Mouse (Mus musculus) CD4-positive, CD25-positive, alpha-beta regulatory T cell, adult 4 months (primary cell): ENCODE data around the gene Svs3b. TPM values are rescaled to one million over a fixed set of nuclear protein-coding genes. Genes with fewer than 3 reads are reported as not detected.
"Not testable (repeated sequence)": the region's sequence is repeated elsewhere in the genome, so short reads cannot be mapped to it uniquely, and the experiment has no call there.

Experiments
- ATAC-seq: one replicate; pipeline ENCODE4 v1.8.0; 2017
- polyA plus RNA-seq, 2 experiments: library from polyadenylated mRNA; unstranded; fragments of 100-300 nt; shearing (Covaris generic); gene quantifications; one replicate each; pipeline ENCODE4 v1.2.1; 2017

Gene Svs3b
- polyA plus RNA-seq: not detected

GRCm38 (mm10) chr2:164256540-164256939 lies at the start of gene Svs3b:
Gene Svs3b, minus strand, starts transcription at chr2:164256640.
- not testable (repeated sequence) for ATAC-seq

GRCm38 (mm10) chr2:164288968-164289367 lies 32.5 kb upstream of the Svs3b start, which contains the start of gene Svs3a:
Gene Svs3a, plus strand, starts transcription at chr2:164289268.
- ATAC-seq: not testable (repeated sequence)

GRCm38 (mm10) chr2:164278359-164278758 lies 21.9 kb upstream of the Svs3b start, which contains the start of gene Svs4:
Gene Svs4, minus strand, starts transcription at chr2:164278459.
- ATAC-seq: no peak

GRCm38 (mm10) chr2:164238366-164238765 lies 18.1 kb downstream of the Svs3b start, which contains the start of gene Svs2:
Gene Svs2, minus strand, starts transcription at chr2:164238466.
- no peak for ATAC-seq

GRCm38 (mm10) chr2:164232671-164233070 lies 23.8 kb downstream of the Svs3b start:
- ATAC-seq: no peak

GRCm38 (mm10) chr2:164228361-164229070 lies 27.9 kb downstream of the Svs3b start:
- no peak for ATAC-seq

GRCm38 (mm10) chr2:164221522-164221921 lies 34.9 kb downstream of the Svs3b start, which contains the start of gene Wfdc15b:
Gene Wfdc15b, minus strand, starts transcription at chr2:164221660.
- ATAC-seq: no peak

- no peak for ATAC-seq
Observed at GRCm38 (mm10) chr2:164219295-164219694, 37.1 kb downstream of the Svs3b start.

GRCm38 (mm10) chr2:164212711-164213110 lies 43.7 kb downstream of the Svs3b start:
- no peak for ATAC-seq

GRCm38 (mm10) chr2:164210892-164211291 lies 45.5 kb downstream of the Svs3b start:
- ATAC-seq: peak; percentile 81

- no peak for ATAC-seq
Observed at GRCm38 (mm10) chr2:164206676-164207075, 49.8 kb downstream of the Svs3b start.

GRCm38 (mm10) chr2:164206011-164206410 lies 50.4 kb downstream of the Svs3b start:
- not testable (repeated sequence) for ATAC-seq

Other genes starting within 250 kb of the Svs3b start
- 1 to 10 TPM in 1 of 2 experiments, not detected in 1; 4.4 TPM for gene Pabpc1l, start 231.2 kb downstream of the Svs3b start, polyA plus RNA-seq
- gene Stk4, start 186.3 kb downstream of the Svs3b start, polyA plus RNA-seq: 100 to 1,000 TPM; 158 to 175 TPM
- gene Tomm34, start 185.5 kb downstream of the Svs3b start, polyA plus RNA-seq: 100 to 1,000 TPM; 132 to 139 TPM
- under 1 TPM in 1 of 2 experiments, not detected in 1; 0.22 TPM for gene Kcns1, start 85.5 kb downstream of the Svs3b start, polyA plus RNA-seq
- not detected for gene Wfdc5, start 73.9 kb downstream of the Svs3b start, polyA plus RNA-seq
- not detected for gene Wfdc12, start 66.0 kb downstream of the Svs3b start, polyA plus RNA-seq
- gene Wfdc15a, start 56.5 kb downstream of the Svs3b start, polyA plus RNA-seq: not detected
- gene Wfdc15b, start 35.0 kb downstream of the Svs3b start, polyA plus RNA-seq: not detected
- gene Svs2, start 18.2 kb downstream of the Svs3b start, polyA plus RNA-seq: not detected
- gene Svs4, start 21.8 kb upstream of the Svs3b start, polyA plus RNA-seq: not detected
- not detected for gene Svs3a, start 32.6 kb upstream of the Svs3b start, polyA plus RNA-seq
- gene Svs6, start 60.1 kb upstream of the Svs3b start, polyA plus RNA-seq: not detected
- gene Svs5, start 76.1 kb upstream of the Svs3b start, polyA plus RNA-seq: not detected
- 1 to 10 TPM in 1 of 2 experiments, under 1 TPM in 1; 0.75 to 1.1 TPM for gene Slpi, start 132.5 kb upstream of the Svs3b start, polyA plus RNA-seq
- gene Rbpjl, start 146.5 kb upstream of the Svs3b start, polyA plus RNA-seq: not detected
- not detected for gene Matn4, start 148.5 kb upstream of the Svs3b start, polyA plus RNA-seq
- gene Sdc4, start 187.2 kb upstream of the Svs3b start, polyA plus RNA-seq: 10 to 100 TPM; 69.7 to 93.7 TPM
- 10 to 100 TPM in 1 of 2 experiments, 1 to 10 TPM in 1; 8.8 to 15.1 TPM for gene Sys1, start 200.3 kb upstream of the Svs3b start, polyA plus RNA-seq
- gene Gm20458, start 204.3 kb upstream of the Svs3b start, polyA plus RNA-seq: not detected
- not detected for gene Trp53tg5, start 217.1 kb upstream of the Svs3b start, polyA plus RNA-seq
- 1 to 10 TPM; 3.7 to 4.5 TPM for gene Dbndd2, start 229.5 kb upstream of the Svs3b start, polyA plus RNA-seq
- 10 to 100 TPM; 17.0 to 27.0 TPM for gene Pigt, start 240.9 kb upstream of the Svs3b start, polyA plus RNA-seq